Mouse (Mus musculus) thymus, postnatal 36 days (tissue): Measurements from ENCODE around the gene Ptcra.

Source experiments
- DNase-seq, 2 experiments: peaks; one replicate each; pipeline ENCODE4 v3.0.0; 2022; ENCODE audit warnings: mixed read lengths in 2 of 2

Ptcra gene

GRCm38 (mm10) chr17:46721077-46721476, 42.4 kb downstream of the Ptcra start:
- no peak for DNase-seq

GRCm38 (mm10) chr17:46714756-46715481, 48.6 kb downstream of the Ptcra start:
- no peak for DNase-seq

- DNase-seq: no peak
Observed at GRCm38 (mm10) chr17:46713849-46714248, 49.7 kb downstream of the Ptcra start.

GRCm38 (mm10) chr17:46712442-46712841, 51.1 kb downstream of the Ptcra start:
- DNase-seq: no peak

- DNase-seq: peak in 1 of 2 experiments; percentile 57
Observed at GRCm38 (mm10) chr17:46711612-46712271, 51.8 kb downstream of the Ptcra start.

- peak; percentile 89 to 92 for DNase-seq
Observed at GRCm38 (mm10) chr17:46710959-46711597, 52.4 kb downstream of the Ptcra start, which contains the start of gene Pex6. TSS of gene Pex6 (plus strand) at chr17:46711463.

GRCm38 (mm10) chr17:46706375-46707089, 57.0 kb downstream of the Ptcra start:
- no peak for DNase-seq
